Mouse (Mus musculus): ENCODE data around the gene Trp63.

The Trp63 gene

GRCm38 (mm10) chr16:25877416-25877965 is 193.9 kb downstream of the Trp63 start:
- no peak for DNase-seq

- DNase-seq, result no peak
Observed at GRCm38 (mm10) chr16:25878116-25878515, 194.6 kb downstream of the Trp63 start.

GRCm38 (mm10) chr16:25899071-25899470 is 215.5 kb downstream of the Trp63 start:
- DNase-seq, result no peak

GRCm38 (mm10) chr16:25899657-25900056 is 216.1 kb downstream of the Trp63 start:
- DNase-seq, result no peak

- DNase-seq, result no peak
Observed at GRCm38 (mm10) chr16:25900389-25900908, 216.9 kb downstream of the Trp63 start.

GRCm38 (mm10) chr16:25912185-25912584 is 228.6 kb downstream of the Trp63 start:
- no peak for DNase-seq

- no peak for DNase-seq
Observed at GRCm38 (mm10) chr16:25934181-25934580, 250.6 kb downstream of the Trp63 start.

All from B cell, adult 2 months (primary cell).